Mouse (Mus musculus) cerebellum, postnatal 36 days (tissue): Measurements from ENCODE around the gene Ptprt.

ENCODE experiments used
- DNase-seq, 2 experiments: peaks; one replicate each; pipeline ENCODE4 v3.0.0; 2021 to 2022; ENCODE audit warnings: mixed read lengths in 2 of 2

Ptprt gene

GRCm38 (mm10) chr2:161657046-161657445, 1003.9 kb downstream of the Ptprt start:
- no peak for DNase-seq

- DNase-seq, result no peak
Observed at GRCm38 (mm10) chr2:161656632-161657031, 1004.3 kb downstream of the Ptprt start.

GRCm38 (mm10) chr2:161640805-161641204, 1020.1 kb downstream of the Ptprt start:
- peak; percentile 19 to 30 for DNase-seq

- DNase-seq, result no peak
Observed at GRCm38 (mm10) chr2:161634084-161634483, 1026.9 kb downstream of the Ptprt start.

GRCm38 (mm10) chr2:161625896-161626295, 1035.1 kb downstream of the Ptprt start:
- DNase-seq, result no peak

GRCm38 (mm10) chr2:161608401-161608800, 1052.5 kb downstream of the Ptprt start:
- no peak for DNase-seq

GRCm38 (mm10) chr2:161607372-161607771, 1053.6 kb downstream of the Ptprt start:
- peak in 1 of 2 experiments; percentile 3 for DNase-seq

- DNase-seq, result no peak
Observed at GRCm38 (mm10) chr2:161600206-161600808, 1060.6 kb downstream of the Ptprt start.

GRCm38 (mm10) chr2:161593391-161594152, 1067.4 kb downstream of the Ptprt start:
- DNase-seq, result no peak

GRCm38 (mm10) chr2:161574401-161574800, 1086.5 kb downstream of the Ptprt start:
- DNase-seq, result no peak

GRCm38 (mm10) chr2:161572201-161572600, 1088.7 kb downstream of the Ptprt start:
- DNase-seq, result no peak

GRCm38 (mm10) chr2:161570236-161570995, 1090.5 kb downstream of the Ptprt start:
- DNase-seq, result no peak

- no peak for DNase-seq
Observed at GRCm38 (mm10) chr2:161561502-161561901, 1099.4 kb downstream of the Ptprt start.

GRCm38 (mm10) chr2:161557874-161558273, 1103.1 kb downstream of the Ptprt start:
- no peak for DNase-seq

- DNase-seq, result no peak
Observed at GRCm38 (mm10) chr2:161553651-161554050, 1107.3 kb downstream of the Ptprt start.

- DNase-seq, result peak; percentile 57 to 65
Observed at GRCm38 (mm10) chr2:161552011-161552410, 1108.9 kb downstream of the Ptprt start.

- no peak for DNase-seq
Observed at GRCm38 (mm10) chr2:161549577-161549976, 1111.4 kb downstream of the Ptprt start.

GRCm38 (mm10) chr2:161547318-161547717, 1113.6 kb downstream of the Ptprt start:
- peak; percentile 68 for DNase-seq

GRCm38 (mm10) chr2:161545406-161545805, 1115.5 kb downstream of the Ptprt start:
- peak in 1 of 2 experiments; percentile 20 for DNase-seq

- no peak for DNase-seq
Observed at GRCm38 (mm10) chr2:161534151-161534550, 1126.8 kb downstream of the Ptprt start.

- DNase-seq, result peak; percentile 61
Observed at GRCm38 (mm10) chr2:161527192-161527591, 1133.8 kb downstream of the Ptprt start.

GRCm38 (mm10) chr2:161519671-161520070, 1141.3 kb downstream of the Ptprt start:
- peak in 1 of 2 experiments; percentile 32 for DNase-seq

GRCm38 (mm10) chr2:161516921-161517320, 1144.0 kb downstream of the Ptprt start:
- peak; percentile 91 to 93 for DNase-seq
